Mouse (Mus musculus) olfactory bulb, adult 2 months (tissue): ENCODE data around the gene Ngrn. TPM values are rescaled to one million over a fixed set of nuclear protein-coding genes. Genes with fewer than 3 reads are reported as not detected.

ENCODE experiments used
- H3K27ac ChIP-seq: fragments of 200-500 bp; 2 replicates; pipeline ENCODE4 v1.5.1; 2012; ENCODE audit warnings: low read depth, low read length; ENCODE audit not compliant: insufficient read depth
- H3K4me1 ChIP-seq: fragments of 200-500 bp; 2 replicates; pipeline ENCODE4 v1.6.1; 2012; ENCODE audit warnings: low read length; ENCODE audit not compliant: control insufficient read depth, insufficient read depth
- H3K4me3 ChIP-seq: fragments of 200-500 bp; 2 replicates; pipeline ENCODE4 v1.5.1; 2012; ENCODE audit warnings: mild to moderate bottlenecking, low read depth, low read length, moderate library complexity; ENCODE audit not compliant: insufficient read depth
- CTCF ChIP-seq: fragments of 200-500 bp; IDR thresholded peaks from 2 replicates; pipeline ENCODE4 v1.5.1; 2012; ENCODE audit warnings: low read depth, mild to moderate bottlenecking, low read length, moderate library complexity; ENCODE audit not compliant: insufficient read depth
- POLR2A ChIP-seq: fragments of 200-500 bp; IDR thresholded peaks from 2 replicates; pipeline ENCODE4 v1.6.1; 2012; ENCODE audit warnings: mild to moderate bottlenecking, low read depth, low read length, moderate library complexity; ENCODE audit not compliant: insufficient read depth
- WGBS: fragments of 180-500 bp; shearing (Covaris S2); methylation state at CpG from one replicate; pipeline ENCODE4 v1.1.7; 2018; 5-methylcytosine and 5-hydroxymethylcytosine counted together
- polyA plus RNA-seq: library from polyadenylated mRNA; stranded (reverse); fragments of >200 nt; gene quantifications from 2 replicates; pipeline ENCODE4 v1.2.4, GENCODE M21; 2012; ENCODE audit warnings: low replicate concordance; ENCODE audit not compliant: missing spikeins, insufficient read depth, insufficient read length

Gene Ngrn
- polyA plus RNA-seq, 1 experiment: not detected

- Histone ChIP-seq H3K4me3 (no peak overlapping the region), H3K4me1 (no peaks in the 10 kb centered on the region), H3K27ac (no peak overlapping the region)
- WGBS: 77% methylated on average over 7 of the region's 7 CpGs
- TF ChIP-seq CTCF: no peak
- TF ChIP-seq POLR2A: no peak
These were observed 8.6 kb upstream of the Ngrn start for GRCm38 (mm10) chr7:80252437-80252836.

- no peaks in the 10 kb centered on the region for H3K4me1 ChIP-seq
- H3K4me3 ChIP-seq: no peak overlapping the region
- no peak for TF ChIP-seq POLR2A
- WGBS: 86% methylated on average over 11 of the region's 11 CpGs
- no peak overlapping the region for H3K27ac ChIP-seq
These were observed 8.1 kb upstream of the Ngrn start for GRCm38 (mm10) chr7:80252886-80253285.

GRCm38 (mm10) chr7:80255981-80256380 lies 5.0 kb upstream of the Ngrn start:
- WGBS: 65% methylated on average over 2 of the region's 2 CpGs

GRCm38 (mm10) chr7:80257706-80258105 lies 3.3 kb upstream of the Ngrn start:
- Histone ChIP-seq H3K4me3 (no peak overlapping the region), H3K4me1 (peaks cover 4% of the 10 kb centered on the region), H3K27ac (no peak overlapping the region)
- WGBS: 66% methylated on average over 2 of the region's 2 CpGs
- no peak for TF ChIP-seq POLR2A
- TF ChIP-seq CTCF: no peak

More at GRCm38 (mm10) chr7:80255981-80256380, 5.0 kb upstream of the Ngrn start:
- no peak for TF ChIP-seq POLR2A
- TF ChIP-seq CTCF: no peak
- Histone ChIP-seq H3K4me1 (peaks cover 4% of the 10 kb centered on the region), H3K4me3 (no peak overlapping the region), H3K27ac (no peak overlapping the region)

- peak overlapping the region; percentile 87 for H3K4me3 ChIP-seq
- H3K4me1 ChIP-seq: peaks cover 4% of the 10 kb centered on the region
- no peak for TF ChIP-seq CTCF
- no peak for TF ChIP-seq POLR2A
- under 1% methylated on average over 32 of the region's 32 CpGs for WGBS
- H3K27ac ChIP-seq: peak overlapping the region; percentile 1; the same call in 1 of the 2 replicates
These were observed 466 bp downstream of the Ngrn start for GRCm38 (mm10) chr7:80261372-80261990.

- TF ChIP-seq POLR2A (no peak), CTCF (no peak)
- H3K4me1 ChIP-seq: peaks cover 9% of the 10 kb centered on the region
- WGBS: 84% methylated on average over 12 of the region's 12 CpGs
- no peak overlapping the region for H3K4me3 ChIP-seq
- no peak overlapping the region for H3K27ac ChIP-seq
These were observed 3.6 kb downstream of the Ngrn start for GRCm38 (mm10) chr7:80264606-80265005.

- TF ChIP-seq POLR2A (no peak), CTCF (no peak)
- WGBS: 67% methylated on average over 1 of the region's 1 CpGs
- H3K4me3 ChIP-seq: no peak overlapping the region
- H3K27ac ChIP-seq: no peak overlapping the region
- 0 out of 2 replicates have a peak, but pooled peaks cover 8% of the 10 kb centered on the region for H3K4me1 ChIP-seq
These were observed 6.7 kb downstream of the Ngrn start for GRCm38 (mm10) chr7:80267764-80268163.

GRCm38 (mm10) chr7:80268897-80269750 lies 8.1 kb downstream of the Ngrn start, which contains the start of gene Vps33b:
Gene Vps33b, plus strand, starts transcription at chr7:80269649.
- TF ChIP-seq POLR2A (no peak), CTCF (no peak)
- peak within 1 kb of the TSS; percentile 67 for H3K27ac ChIP-seq
- 4% methylated on average over 21 of the region's 21 CpGs for WGBS

GRCm38 (mm10) chr7:80269751-80270255 lies 8.8 kb downstream of the Ngrn start:
- TF ChIP-seq CTCF (no peak), POLR2A (no peak)
- Histone ChIP-seq H3K4me1 (0 out of 2 replicates have a peak, but pooled peaks cover 8% of the 10 kb centered on the region), H3K27ac (no peak overlapping the region), H3K4me3 (peak overlapping the region; percentile 82)
- WGBS: under 1% methylated on average over 23 of the region's 23 CpGs

More at GRCm38 (mm10) chr7:80268897-80269750, 8.1 kb downstream of the Ngrn start, which contains the start of gene Vps33b:
- 0 out of 2 replicates have a peak, but pooled peaks cover 8% of the 10 kb centered on the region for H3K4me1 ChIP-seq
- peak within 1 kb of the TSS; percentile 82 for H3K4me3 ChIP-seq
